Mouse (Mus musculus) myocyte (in vitro differentiated cells): ENCODE data around the gene Bricd5.

Experiments
- CEBPB ChIP-seq: IDR thresholded peaks from 2 replicates; pipeline ENCODE4 v1.6.1; 2011; ENCODE audit warnings: mild to moderate bottlenecking, moderate library complexity; ENCODE audit not compliant: poor library complexity, insufficient read depth, severe bottlenecking
- E2F4 ChIP-seq: IDR thresholded peaks from one replicate; pipeline ENCODE4 v1.6.1; 2011; ENCODE audit warnings: mild to moderate bottlenecking, control low read depth, moderate library complexity; ENCODE audit not compliant: insufficient read depth
- MAX ChIP-seq: IDR thresholded peaks from one replicate; pipeline ENCODE4 v1.6.1; 2011; ENCODE audit warnings: low read depth, mild to moderate bottlenecking, control low read depth
- MYOD1 ChIP-seq, 3 experiments: IDR thresholded peaks; one replicate each; pipeline ENCODE4 v1.6.1; 2011; ENCODE audit warnings: control low read depth in 2 of 3, low read depth in 2 of 3, mild to moderate bottlenecking in 2 of 3, moderate library complexity in 1 of 3; ENCODE audit not compliant: insufficient read length in 2 of 3, control insufficient read depth in 1 of 3
- MYOG ChIP-seq, 3 experiments: IDR thresholded peaks; one replicate each; pipeline ENCODE4 v1.6.1; 2011; ENCODE audit warnings: control low read depth in 2 of 3, low read depth in 2 of 3, mild to moderate bottlenecking in 2 of 3; ENCODE audit not compliant: insufficient read length in 2 of 3, control insufficient read depth in 1 of 3, insufficient read depth in 1 of 3
- POLR2A ChIP-seq: IDR thresholded peaks from one replicate; pipeline ENCODE4 v1.6.1; 2011; ENCODE audit warnings: low read depth, mild to moderate bottlenecking, control low read depth, moderate library complexity; ENCODE audit not compliant: insufficient read length
- POLR2AphosphoS2 ChIP-seq: IDR thresholded peaks from one replicate; pipeline ENCODE4 v1.6.1; 2011; ENCODE audit warnings: low read depth, control low read depth; ENCODE audit not compliant: insufficient read length
- REST ChIP-seq: IDR thresholded peaks from one replicate; pipeline ENCODE4 v1.6.1; 2011; ENCODE audit warnings: mild to moderate bottlenecking, control low read depth, moderate library complexity; ENCODE audit not compliant: insufficient read depth, insufficient read length
- SRF ChIP-seq: IDR thresholded peaks from one replicate; pipeline ENCODE4 v1.6.1; 2011; ENCODE audit warnings: low read depth; ENCODE audit not compliant: control insufficient read depth, insufficient read length
- TCF12 ChIP-seq: IDR thresholded peaks from one replicate; pipeline ENCODE4 v1.6.1; 2011; ENCODE audit warnings: mild to moderate bottlenecking, control low read depth; ENCODE audit not compliant: poor library complexity, insufficient read depth, severe bottlenecking
- TCF3 ChIP-seq: IDR thresholded peaks from one replicate; pipeline ENCODE4 v1.6.1; 2011; ENCODE audit warnings: low read depth, control low read depth; ENCODE audit not compliant: insufficient read length
- USF1 ChIP-seq: IDR thresholded peaks from one replicate; pipeline ENCODE4 v1.6.1; 2011; ENCODE audit warnings: low read depth, mild to moderate bottlenecking, control low read depth, moderate library complexity

GRCm38 (mm10) chr17:24504085-24504484, 30.4 kb downstream of the Bricd5 start:
- no peak for TF ChIP-seq SRF
- TF ChIP-seq POLR2A, result no peak
- no peak for TF ChIP-seq CEBPB
- TF ChIP-seq E2F4, result no peak
- TF ChIP-seq MAX, result no peak
- TF ChIP-seq TCF12, result no peak
- TF ChIP-seq REST, result no peak
- peak in 2 of 3 experiments; percentile 43 to 70 for TF ChIP-seq MYOD1 (IDR thresholded peaks at IDR 0.05; ENCODE audit: control insufficient read depth in 1 of 3, insufficient read length in 2 of 3, low read depth in 2 of 3)
- TF ChIP-seq POLR2AphosphoS2, result no peak
- peak in 2 of 3 experiments; percentile 40 to 55 for TF ChIP-seq MYOG (IDR thresholded peaks at IDR 0.05; ENCODE audit: control insufficient read depth in 1 of 3, insufficient read depth in 1 of 3, insufficient read length in 2 of 3, low read depth in 2 of 3)
- no peak for TF ChIP-seq USF1
- TF ChIP-seq TCF3, result no peak
